Mouse (Mus musculus) liver, adult 2 months (tissue): ENCODE measurements around the gene Ccdc9b. TPM values are rescaled to one million over a fixed set of nuclear protein-coding genes. Genes with fewer than 3 reads are reported as not detected.

Experiments
- DNase-seq: peaks from one replicate; pipeline ENCODE4 v3.0.0-alpha.2; 2011; ENCODE audit warnings: low read depth, low spot score; ENCODE audit errors: extremely low read depth
- H3K27ac ChIP-seq: fragments of 200-500 bp; replicated peaks from 2 replicates; pipeline ENCODE4 v1.5.1; 2012; ENCODE audit warnings: low read depth, mild to moderate bottlenecking, control low read depth, inconsistent platforms, low read length; ENCODE audit not compliant: insufficient read depth
- H3K27me3 ChIP-seq: fragments of 200-500 bp; 2 replicates; pipeline ENCODE4 v1.6.1; 2012; ENCODE audit warnings: mild to moderate bottlenecking, moderate library complexity, low read length, inconsistent platforms; ENCODE audit not compliant: control insufficient read depth, insufficient read depth
- H3K36me3 ChIP-seq: fragments of 200-500 bp; 2 replicates; pipeline ENCODE4 v1.6.1; 2012; ENCODE audit warnings: low read length, inconsistent platforms; ENCODE audit not compliant: control insufficient read depth, insufficient read depth
- H3K4me1 ChIP-seq: fragments of 200-500 bp; 2 replicates; pipeline ENCODE4 v1.6.1; 2011; ENCODE audit warnings: low read length; ENCODE audit not compliant: control insufficient read depth, insufficient read depth
- H3K4me3 ChIP-seq: fragments of 200-500 bp; 2 replicates; pipeline ENCODE4 v1.5.1; 2011; ENCODE audit warnings: low read depth, mild to moderate bottlenecking, control low read depth, low read length, moderate library complexity; ENCODE audit not compliant: insufficient read depth
- H3K79me2 ChIP-seq: fragments of 200-500 bp; 2 replicates; pipeline ENCODE4 v1.6.1; 2012; ENCODE audit warnings: inconsistent platforms, mild to moderate bottlenecking, low read length, moderate library complexity; ENCODE audit not compliant: control insufficient read depth, insufficient read depth
- H3K9ac ChIP-seq: fragments of 200-500 bp; 2 replicates; pipeline ENCODE4 v1.6.1; 2012; ENCODE audit warnings: low read depth, mild to moderate bottlenecking, control low read depth, inconsistent platforms, low read length
- CTCF ChIP-seq: fragments of 200-500 bp; IDR thresholded peaks from 2 replicates; pipeline ENCODE4 v1.5.1; 2011; ENCODE audit warnings: low read depth, low read length, control low read depth
- POLR2A ChIP-seq: fragments of 200-500 bp; IDR thresholded peaks from 2 replicates; pipeline ENCODE4 v1.6.1; 2011; ENCODE audit warnings: low read length, control low read depth; ENCODE audit not compliant: insufficient read depth; ENCODE audit errors: extremely low read depth
- WGBS: fragments of 180-500 bp; shearing (Covaris S2); methylation state at CpG from one replicate; pipeline ENCODE4 v1.1.7; 2018; 5-methylcytosine and 5-hydroxymethylcytosine counted together
- polyA plus RNA-seq: library from polyadenylated mRNA; depleted of rRNA; stranded (reverse); fragments of >200 nt; gene quantifications from 2 replicates; pipeline ENCODE4 v1.2.3, GENCODE M21; 2012
- total RNA-seq: library from RNA; depleted of rRNA; stranded (reverse); fragments of >200 nt; gene quantifications from 2 replicates; pipeline ENCODE4 v1.2.3, GENCODE M21; 2014

Gene Ccdc9b
- total and polyA plus RNA-seq, 2 experiments, result 0.94 to 1.9 TPM

- Histone ChIP-seq H3K9ac (no peak overlapping the region), H3K4me1 (no peaks in the 10 kb centered on the region), H3K27me3 (no peaks in the 10 kb centered on the region), H3K79me2 (no peaks in the 10 kb centered on the region), H3K4me3 (no peak overlapping the region), H3K36me3 (no peaks in the 10 kb centered on the region), H3K27ac (no peak overlapping the region)
- no peak for DNase-seq
- TF ChIP-seq CTCF (no peak), POLR2A (no peak)
- WGBS, result 65% methylated on average over 1 of the region's 1 CpGs
These were observed 12.9 kb upstream of the Ccdc9b start for GRCm38 (mm10) chr2:118775396-118775795.

DNA sequence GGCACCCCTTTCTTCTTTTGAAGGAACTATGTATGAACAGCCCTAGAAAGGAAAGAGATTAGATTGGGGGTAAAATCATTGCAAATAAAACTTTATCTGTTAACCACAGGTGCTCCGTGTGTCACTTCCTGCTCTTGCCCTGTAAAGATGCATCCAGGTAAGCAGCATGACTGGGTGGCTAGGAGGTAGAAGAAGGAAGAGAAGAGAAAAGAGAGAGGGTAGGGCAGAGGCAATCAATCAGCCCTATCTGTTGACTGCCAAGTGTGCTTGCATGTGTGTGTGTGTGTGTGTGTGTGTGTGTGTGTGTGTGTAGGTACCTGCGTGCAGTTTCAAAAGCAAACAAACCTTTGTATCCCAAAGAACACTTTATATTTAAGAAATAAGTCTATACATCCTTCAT is 12.1 kb upstream of the Ccdc9b start:
- no peak overlapping the region for H3K4me3 ChIP-seq
- H3K27ac ChIP-seq, result no peak overlapping the region
- DNase-seq, result no peak
- H3K79me2 ChIP-seq, result no peaks in the 10 kb centered on the region
- no peak overlapping the region for H3K9ac ChIP-seq
- H3K4me1 ChIP-seq, result no peaks in the 10 kb centered on the region
- 33% methylated on average over 2 of the region's 2 CpGs for WGBS
- no peaks in the 10 kb centered on the region for H3K27me3 ChIP-seq
- no peak for TF ChIP-seq CTCF
- TF ChIP-seq POLR2A, result no peak
- H3K36me3 ChIP-seq, result no peaks in the 10 kb centered on the region

DNA sequence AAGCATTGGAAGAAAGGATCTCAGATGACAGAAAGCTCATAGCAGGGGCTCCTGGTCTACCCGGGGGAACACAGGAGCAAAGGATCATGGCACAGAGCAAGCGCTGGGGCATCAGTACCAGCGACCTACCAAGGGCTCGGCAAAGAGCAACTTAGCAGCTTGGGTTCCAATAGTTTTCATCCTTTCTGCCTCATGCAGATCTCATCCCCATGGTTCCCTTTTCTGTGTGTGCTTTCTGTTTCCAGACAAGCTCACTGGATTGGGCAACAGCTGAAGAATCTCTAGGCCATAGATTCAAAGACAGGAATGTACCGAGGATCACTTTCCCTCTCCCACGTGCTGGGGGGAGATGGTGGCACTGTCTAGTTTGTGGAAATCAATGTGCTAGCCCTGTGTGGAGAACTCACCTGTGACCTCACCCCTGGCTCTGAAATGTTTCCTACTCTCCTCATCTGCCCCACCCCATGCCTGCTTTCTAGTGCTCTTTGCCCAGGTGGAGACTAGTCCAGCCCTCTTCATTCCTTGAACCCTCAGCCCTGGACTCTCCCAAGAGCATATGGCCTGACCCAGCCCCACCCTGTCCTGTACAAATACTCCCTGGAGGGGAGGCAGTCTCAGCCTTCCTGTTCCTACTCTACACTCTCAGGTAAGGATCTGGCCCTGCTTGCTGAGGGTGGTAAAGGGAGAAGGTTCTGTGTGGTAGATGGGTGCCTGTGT is 9.9 kb upstream of the Ccdc9b start, which contains the start of gene Phgr1:
TSS of gene Phgr1 (plus strand) at position 612 of the 717 bp plus-strand sequence.
- no peaks in the 10 kb centered on the region for H3K27me3 ChIP-seq
- no peaks in the 10 kb centered on the region for H3K4me1 ChIP-seq
- no peak within 1 kb of the TSS for H3K4me3 ChIP-seq
- H3K36me3 ChIP-seq, result no peaks in the 10 kb centered on the region
- H3K27ac ChIP-seq, result no peak within 1 kb of the TSS
- DNase-seq, result no peak
- no peaks in the 10 kb centered on the region for H3K79me2 ChIP-seq
- 87% methylated on average over 6 of the region's 6 CpGs for WGBS
- TF ChIP-seq POLR2A (no peak), CTCF (no peak)
- H3K9ac ChIP-seq, result no peak within 1 kb of the TSS

DNA sequence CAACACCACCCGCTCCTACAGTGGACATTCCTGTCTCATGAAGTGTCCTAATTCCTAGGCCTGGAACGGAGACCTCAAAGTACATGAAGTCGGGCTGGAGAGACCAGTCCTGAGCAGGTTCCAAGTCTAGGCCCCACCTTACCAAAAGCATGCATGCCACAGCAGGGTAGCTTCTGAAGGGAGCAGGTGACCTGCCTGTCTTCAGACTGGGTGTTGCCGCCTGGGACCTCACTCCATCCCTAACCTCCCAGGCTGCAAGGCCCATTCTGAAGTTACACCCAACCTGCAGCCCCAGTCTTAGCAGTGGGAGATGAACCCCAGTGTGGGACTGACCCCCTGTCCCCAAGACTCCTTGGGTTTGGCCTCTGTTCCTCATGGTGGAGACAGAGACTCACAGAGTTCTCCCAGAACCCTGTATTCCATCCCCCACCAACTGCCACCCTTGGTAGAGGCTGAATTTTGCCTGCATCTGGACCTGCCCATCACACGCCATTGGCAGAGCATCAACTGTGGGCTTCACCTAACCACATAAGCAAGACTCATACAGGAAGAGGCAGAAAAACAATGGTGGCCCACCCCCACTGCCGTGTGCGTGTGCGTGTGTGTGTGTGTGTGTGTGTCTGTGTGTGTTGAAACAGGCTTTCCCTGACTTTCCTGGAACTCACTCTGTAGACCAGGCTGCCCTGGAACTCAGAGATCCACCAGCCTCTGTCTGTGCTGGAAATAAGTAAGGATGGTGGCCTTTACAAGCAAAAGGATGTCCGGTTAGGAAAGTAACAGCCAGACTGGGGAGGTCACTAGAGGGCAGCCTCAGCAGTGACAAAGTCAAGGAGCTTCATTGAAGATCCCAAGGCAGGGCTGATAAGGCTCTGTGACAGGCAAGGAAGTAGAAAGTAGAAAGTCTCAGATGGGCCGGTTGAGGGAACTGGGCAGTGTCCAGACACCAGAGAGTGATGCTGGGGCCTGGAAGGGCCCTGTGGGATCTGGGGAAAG is 3.9 kb upstream of the Ccdc9b start:
- H3K36me3 ChIP-seq, result no peaks in the 10 kb centered on the region
- TF ChIP-seq POLR2A (no peak), CTCF (peak; percentile 9; the same call in 1 of the 2 replicates)
- no peak for DNase-seq
- 78% methylated on average over 10 of the region's 10 CpGs for WGBS
- H3K9ac ChIP-seq, result no peak overlapping the region
- no peak overlapping the region for H3K4me3 ChIP-seq
- H3K27ac ChIP-seq, result peak overlapping the region; percentile 33
- no peaks in the 10 kb centered on the region for H3K79me2 ChIP-seq
- H3K4me1 ChIP-seq, result peaks cover 8% of the 10 kb centered on the region
- no peaks in the 10 kb centered on the region for H3K27me3 ChIP-seq

- 91% methylated on average over 5 of the region's 5 CpGs for WGBS
- H3K4me3 ChIP-seq, result no peak overlapping the region
- H3K9ac ChIP-seq, result no peak overlapping the region
- H3K27me3 ChIP-seq, result no peaks in the 10 kb centered on the region
- H3K79me2 ChIP-seq, result no peaks in the 10 kb centered on the region
- H3K4me1 ChIP-seq, result peaks cover 8% of the 10 kb centered on the region
- DNase-seq, result no peak
- no peak for TF ChIP-seq POLR2A
- no peak for TF ChIP-seq CTCF
- H3K27ac ChIP-seq, result no peak overlapping the region
- no peaks in the 10 kb centered on the region for H3K36me3 ChIP-seq
These were observed 2.4 kb upstream of the Ccdc9b start for GRCm38 (mm10) chr2:118764875-118765274.
